Mouse (Mus musculus) gastrocnemius, postnatal 36 days (tissue): Measurements from ENCODE around the gene Hhatl. TPM values are rescaled to one million over a fixed set of nuclear protein-coding genes. Genes with fewer than 3 reads are reported as not detected.

Source experiments
- DNase-seq, 2 experiments: peaks; one replicate each; pipeline ENCODE4 v3.0.0; 2022
- intact Hi-C: fragments of 180-260 bp; cut with DNase I; formaldehyde crosslinking; loops from one replicate; pipeline ENCODE4 v1.15.1; 2025
- total RNA-seq, 2 experiments: library from RNA; stranded (reverse); gene quantifications; 2 replicates each; pipeline ENCODE4 v1.2.3; 2021

Gene Hhatl
- total RNA-seq, 2 experiments from 2014 or later = 157 to 170 TPM

DNA sequence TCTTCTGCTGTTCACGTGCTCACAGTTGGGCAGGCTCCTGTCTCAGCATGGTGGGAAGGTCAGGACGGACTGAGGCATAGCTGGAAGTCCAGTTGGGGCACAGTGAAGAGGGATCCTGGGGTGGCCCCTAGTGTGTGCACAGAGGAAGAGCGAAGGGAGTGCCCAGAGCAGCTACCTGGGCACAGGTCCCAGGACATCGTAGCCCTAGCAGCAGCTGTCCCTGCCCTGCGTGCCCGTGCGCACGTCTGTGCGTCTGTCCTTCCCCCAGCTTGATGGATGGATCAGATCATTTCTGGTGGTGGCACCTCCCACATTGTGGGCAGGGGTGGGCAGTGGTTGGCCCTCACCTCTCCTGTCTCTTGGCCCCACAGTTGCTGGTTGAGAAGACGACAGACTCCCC lies 30.1 kb downstream of the Hhatl start:
- intact Hi-C loops = loop anchor here (5.0 kb wide), 1 partner anchor 40 kb away; no protein-coding TSS in a partner anchor
- peak in 1 of 2 experiments; percentile 34 for DNase-seq

DNA sequence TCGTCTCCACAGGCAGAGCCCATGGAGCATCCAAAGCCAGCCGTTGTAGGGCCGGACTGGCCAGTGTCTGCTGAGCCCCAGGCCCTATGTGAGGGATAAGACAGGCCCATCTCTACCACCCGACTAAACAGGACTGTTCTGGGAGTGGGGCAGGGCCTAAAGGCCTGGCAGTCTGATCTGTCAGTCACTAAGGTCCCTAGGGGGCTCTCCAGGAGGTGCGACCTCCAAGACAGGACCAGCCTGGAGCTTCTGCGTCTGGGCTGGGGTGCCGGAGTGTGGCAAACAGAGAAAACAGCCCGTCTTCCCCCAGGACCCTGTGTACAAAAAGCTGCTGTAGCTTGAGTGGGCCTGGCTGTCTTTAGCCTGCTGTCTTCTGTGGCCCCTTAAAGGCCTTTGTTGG lies 30.5 kb downstream of the Hhatl start:
- intact Hi-C loops = loop anchor here (5.0 kb wide), 1 partner anchor 39 kb away; no protein-coding TSS in a partner anchor
- DNase-seq = peak in 1 of 2 experiments; percentile 17

DNA sequence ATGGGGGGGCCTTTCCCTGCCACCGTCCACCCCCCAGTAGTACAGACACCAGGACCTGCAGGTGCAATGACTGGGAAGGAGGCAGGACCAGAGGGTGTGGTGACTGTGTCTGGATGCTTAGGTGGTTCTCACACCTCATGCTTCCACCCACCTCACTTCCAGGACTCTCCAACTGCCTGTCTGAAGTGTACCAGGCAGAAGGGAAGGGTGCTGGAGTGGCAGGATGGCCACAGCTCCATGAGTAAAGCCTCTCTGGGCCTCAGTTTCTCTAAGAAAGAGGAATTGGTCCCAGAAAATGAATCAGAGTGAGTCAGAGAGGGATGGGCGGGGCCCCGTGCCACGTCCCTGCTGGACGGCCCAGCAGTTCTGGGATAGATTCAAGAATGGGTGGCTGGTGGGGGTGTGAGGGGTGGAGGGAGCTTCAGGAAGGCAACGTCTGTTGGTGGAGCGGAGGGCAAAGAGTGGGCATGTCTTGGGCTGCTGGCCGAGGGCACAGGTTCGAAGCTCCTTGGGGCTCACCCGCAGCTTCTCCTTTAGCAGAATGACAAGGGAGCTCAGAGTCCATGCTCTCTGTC lies 31.1 kb downstream of the Hhatl start:
- peak in 1 of 2 experiments; percentile 41 for DNase-seq
- intact Hi-C loops = loop anchor here (5.0 kb wide), 1 partner anchor 39 kb away; no protein-coding TSS in a partner anchor

DNA sequence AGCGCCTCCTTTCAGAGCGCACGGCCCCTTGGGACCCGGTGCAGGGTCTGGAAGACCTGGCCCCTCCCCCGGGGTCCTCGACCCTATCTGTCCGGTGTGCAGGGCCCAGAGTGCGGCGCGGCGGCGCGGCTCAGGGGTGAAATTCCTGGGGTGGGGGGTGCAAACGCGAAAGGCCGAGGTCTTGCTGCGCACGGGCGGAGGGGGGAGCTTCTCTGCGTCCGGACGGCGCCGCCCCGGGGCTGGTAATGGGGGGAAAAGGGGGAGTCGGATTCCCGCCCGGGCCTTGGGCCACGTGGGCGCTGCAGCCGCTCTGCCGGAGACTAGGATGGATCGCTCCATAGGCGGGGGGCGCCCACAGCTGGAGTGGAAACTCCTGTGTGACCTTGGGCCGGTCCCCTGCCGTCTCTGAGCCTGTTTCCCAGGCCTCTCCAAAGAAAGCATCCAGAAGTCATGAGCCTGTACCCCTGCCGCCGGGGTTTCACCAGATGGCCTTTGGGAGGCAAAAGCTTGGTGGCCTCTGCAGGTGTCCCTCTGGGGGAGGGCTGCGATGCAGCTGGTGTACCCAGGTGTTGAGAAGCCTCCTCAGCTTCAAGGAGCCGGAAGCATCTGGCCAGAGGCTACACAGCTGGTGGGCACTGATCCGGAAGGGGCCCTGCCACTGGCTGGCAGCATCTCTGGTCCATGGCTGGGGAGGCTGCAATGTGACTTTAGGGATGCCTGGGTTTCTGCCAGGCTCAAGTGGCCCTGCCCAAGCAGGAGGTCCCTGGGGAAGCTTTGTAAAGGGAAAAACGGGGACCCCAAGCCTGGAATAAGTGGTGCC lies 31.8 kb downstream of the Hhatl start:
- intact Hi-C loops = loop anchor here (5.0 kb wide), 1 partner anchor 38 kb away; no protein-coding TSS in a partner anchor
- peak; percentile 63 to 70 for DNase-seq

DNA sequence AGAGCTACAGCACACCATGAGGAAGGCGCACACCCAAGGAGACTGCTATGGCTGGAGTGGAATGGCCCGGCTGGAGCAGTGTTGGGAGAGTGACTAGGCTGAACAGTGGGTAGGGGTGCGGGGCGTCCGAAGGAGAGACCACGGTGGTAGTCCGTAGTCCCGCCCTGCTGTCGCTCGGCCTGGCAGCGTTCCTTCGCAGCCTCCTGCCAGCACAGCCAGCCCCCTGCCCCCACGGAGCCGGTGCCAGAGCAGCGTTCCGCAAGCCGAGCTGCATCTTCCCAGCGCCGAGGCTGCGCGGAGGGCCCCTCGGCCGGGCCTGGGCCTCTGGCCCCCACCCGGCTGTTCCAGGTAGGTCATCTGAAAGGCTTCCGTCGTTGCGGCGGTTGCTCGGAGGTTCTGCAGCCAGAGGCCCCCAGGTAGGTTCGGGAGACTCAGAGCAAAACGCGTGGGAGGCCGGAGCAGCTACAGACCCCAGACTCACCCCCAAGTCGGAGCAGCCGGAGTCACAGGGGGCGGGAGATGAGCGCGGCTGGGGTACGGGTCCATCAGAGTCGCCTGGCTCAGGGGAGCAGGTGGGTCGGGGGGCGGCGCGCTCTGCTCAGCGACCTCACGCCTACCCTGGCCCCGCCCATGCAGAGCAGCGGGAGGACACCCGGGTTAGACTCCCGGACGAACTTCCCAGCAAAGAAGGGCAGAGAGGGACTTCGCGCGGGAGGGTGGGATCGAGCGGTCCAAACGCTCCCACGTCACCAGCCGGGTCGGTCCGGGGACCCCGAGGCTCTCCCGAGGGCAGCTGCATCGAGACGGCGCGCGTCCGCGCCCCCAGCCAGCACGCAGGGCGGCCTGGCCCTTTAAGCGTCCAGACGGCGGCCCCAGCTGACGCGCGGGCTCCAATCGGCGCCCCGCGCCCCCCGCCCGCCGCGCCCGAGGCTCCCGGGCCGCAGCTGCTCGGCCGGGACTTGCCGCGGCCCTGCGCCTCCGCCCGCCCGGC lies 32.9 kb downstream of the Hhatl start, which contains the start of gene Zfp651:
TSS of gene Zfp651 (plus strand) at position 240 of the 991 bp plus-strand sequence.
- peak in 1 of 2 experiments; percentile 65 for DNase-seq
- intact Hi-C loops = loop anchor here (5.0 kb wide), 2 partner anchors 37 to 68 kb away; no protein-coding TSS in a partner anchor

DNA sequence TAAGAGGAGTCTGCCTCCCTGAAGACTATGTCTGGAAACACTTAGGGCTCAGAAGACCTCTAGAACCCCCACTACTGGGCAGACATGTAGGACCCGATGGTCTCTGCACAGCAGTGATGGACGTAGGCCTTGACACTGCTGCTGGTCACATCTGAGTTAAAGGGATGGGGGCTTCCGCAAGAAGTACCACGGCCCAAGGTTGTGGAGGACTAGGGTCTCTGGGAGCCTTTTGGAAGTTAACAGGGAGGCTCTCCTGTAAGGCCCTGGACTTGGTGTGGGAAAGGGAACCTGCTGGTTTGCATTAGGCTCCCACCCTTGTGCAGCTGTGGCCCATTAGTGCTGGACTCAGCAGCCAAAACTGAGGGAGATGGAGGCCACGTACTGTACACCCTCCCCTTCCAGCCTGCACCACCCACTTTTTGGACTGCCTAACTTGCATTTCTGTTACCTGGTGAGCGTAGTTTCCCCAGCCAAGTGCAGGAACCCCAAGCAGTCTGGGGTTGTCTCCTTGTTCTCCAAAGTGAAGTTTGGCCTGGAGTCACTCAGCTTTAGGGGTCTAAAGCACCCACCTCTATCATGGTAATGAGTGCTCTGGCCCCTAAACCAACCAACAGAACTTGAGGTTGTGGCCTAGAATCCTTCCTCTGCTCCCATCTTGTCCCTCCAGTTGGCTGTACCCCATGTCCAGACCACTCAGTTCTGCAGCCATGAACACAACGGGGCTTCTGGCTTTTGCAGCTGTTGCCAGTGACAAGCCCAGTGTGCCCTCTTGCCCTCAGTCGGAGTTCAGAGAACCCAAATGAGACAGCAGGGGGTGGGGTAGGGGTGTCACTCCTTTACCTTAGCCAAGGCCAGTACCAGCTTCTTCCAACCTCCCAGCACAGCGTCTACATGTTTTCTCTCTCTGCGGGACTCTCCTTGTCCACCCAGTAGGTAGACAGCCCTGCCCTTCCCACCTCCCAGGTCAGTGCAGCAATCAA lies 34.2 kb downstream of the Hhatl start:
- intact Hi-C loops = loop anchor here (5.0 kb wide), 1 partner anchor 69 kb away; no protein-coding TSS in a partner anchor

DNA sequence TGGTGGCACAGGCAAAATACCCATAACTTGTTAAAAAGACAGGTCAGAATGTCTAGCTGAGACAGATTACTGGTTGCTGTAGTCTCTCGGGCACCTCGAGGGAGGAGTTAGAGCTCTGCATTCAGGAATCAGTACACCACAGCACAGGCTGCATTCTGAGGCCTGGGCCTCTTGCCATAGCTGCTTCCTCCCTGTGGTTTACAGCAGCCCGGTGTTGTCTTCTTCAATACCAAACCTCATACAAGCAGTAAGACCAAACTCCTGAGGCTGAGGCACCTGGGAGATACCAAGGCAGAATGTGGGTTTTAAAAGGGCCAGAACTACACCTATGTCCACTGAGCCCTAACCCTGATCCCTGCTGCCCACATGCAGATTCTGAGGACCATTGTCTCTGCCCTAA lies 34.9 kb downstream of the Hhatl start:
- intact Hi-C loops = loop anchor here (5.0 kb wide), 1 partner anchor 70 kb away; no protein-coding TSS in a partner anchor
- DNase-seq = peak in 1 of 2 experiments; percentile 30

More for the DNA sequence above, 34.2 kb downstream of the Hhatl start:
- DNase-seq = peak; percentile 49 to 52

DNA sequence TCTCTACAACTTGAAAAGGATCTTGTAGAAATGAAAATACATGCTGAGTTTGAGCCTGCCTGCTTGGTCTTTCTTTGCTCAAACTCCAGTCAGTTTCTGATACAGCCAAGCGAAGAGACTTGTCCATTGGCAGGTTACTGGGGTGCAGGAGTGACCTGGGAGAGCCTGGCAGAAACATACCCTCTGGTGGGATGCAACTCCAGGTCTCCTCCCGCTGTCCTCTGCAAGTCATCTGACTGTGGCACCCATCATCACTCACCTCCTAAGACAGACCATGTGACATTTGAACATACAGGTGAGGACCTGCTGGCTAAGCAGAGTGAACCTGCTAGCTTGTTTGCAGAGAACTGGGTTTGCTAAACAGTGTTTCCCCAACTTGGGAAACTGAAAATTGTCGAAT lies 35.5 kb downstream of the Hhatl start:
- intact Hi-C loops = loop anchor here (5.0 kb wide), 1 partner anchor 71 kb away; no protein-coding TSS in a partner anchor
- DNase-seq = no peak

DNA sequence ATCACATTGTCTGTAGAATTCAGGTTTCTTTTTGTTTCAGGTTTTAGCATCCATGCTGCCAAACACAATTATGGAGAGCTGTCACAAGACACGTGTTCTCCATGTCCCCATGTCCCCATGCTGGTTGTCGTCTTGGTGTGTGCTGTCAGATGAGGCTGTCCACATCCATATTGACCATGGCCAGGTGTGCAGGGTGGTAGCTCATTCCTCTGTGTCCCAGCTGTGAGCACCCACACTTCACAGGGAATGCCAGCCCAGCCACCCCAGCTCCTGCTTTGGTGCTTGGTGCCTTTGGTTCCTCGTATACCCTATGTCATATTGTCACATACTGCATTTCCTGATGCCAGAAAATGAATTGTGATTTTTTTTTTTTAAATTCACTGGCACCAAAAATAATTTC lies 37.7 kb downstream of the Hhatl start:
- intact Hi-C loops = loop anchor here (5.0 kb wide), 1 partner anchor 73 kb away; no protein-coding TSS in a partner anchor
- DNase-seq = no peak

DNA sequence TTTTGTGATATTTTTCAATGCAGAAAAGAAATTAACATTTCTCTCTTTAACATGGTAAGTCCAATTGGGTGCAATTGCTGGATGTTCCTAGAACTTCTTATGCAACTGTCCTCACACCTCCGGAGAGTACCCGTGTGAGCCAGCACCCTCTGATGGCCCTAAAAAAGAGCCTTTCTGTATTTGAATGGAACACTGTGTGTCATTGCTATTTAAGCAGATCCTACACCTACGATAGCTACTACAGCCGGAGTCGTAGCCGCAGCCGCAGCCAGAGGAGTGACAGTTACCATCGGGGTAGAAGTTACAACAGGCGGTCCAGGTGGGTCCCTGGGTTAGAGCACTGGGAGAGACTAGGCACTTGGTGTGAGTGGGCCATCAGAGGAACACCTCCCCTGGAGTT lies 39.5 kb downstream of the Hhatl start:
- no peak for DNase-seq
- intact Hi-C loops = no loop called here

DNA sequence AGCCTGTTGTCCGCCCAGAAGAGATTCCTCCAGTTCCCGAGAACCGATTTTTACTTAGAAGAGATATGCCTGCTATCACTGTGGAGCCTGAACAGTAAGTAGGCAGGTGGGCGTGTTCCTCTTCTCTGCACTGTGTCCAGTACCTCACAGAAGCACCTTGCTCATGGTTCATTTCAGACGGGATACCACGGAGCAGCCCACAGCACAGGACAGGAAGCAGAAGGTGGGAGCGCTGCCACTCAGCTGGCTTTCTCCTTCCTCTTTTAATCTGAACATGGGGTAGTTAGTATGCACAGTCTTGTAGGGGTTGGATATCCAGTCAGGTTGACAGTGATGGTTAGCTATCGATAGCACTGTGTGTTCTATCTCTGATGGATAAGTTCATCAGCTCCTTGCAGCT lies 48.3 kb downstream of the Hhatl start:
- no peak for DNase-seq
- intact Hi-C loops = no loop called here

DNA sequence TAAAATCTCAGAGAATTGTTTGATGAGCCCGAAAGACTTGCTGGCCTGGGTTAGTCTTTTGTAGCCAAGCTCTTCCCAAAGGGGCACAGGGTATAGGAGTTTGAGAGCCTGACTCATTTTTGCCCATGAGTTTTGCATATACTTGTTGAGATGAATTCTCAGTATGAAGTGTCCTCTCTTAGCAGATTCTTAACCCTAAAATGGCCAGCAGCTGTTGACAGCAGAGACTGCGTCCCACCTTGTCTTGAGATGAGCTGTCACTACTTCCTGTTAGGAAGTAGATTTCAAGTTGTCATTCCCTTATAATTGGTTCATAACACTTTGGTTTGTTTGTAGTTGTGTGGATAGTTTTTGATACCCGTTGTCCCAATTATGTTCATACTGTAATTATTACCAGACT lies 51.1 kb downstream of the Hhatl start:
- intact Hi-C loops = no loop called here
- DNase-seq = no peak

DNA sequence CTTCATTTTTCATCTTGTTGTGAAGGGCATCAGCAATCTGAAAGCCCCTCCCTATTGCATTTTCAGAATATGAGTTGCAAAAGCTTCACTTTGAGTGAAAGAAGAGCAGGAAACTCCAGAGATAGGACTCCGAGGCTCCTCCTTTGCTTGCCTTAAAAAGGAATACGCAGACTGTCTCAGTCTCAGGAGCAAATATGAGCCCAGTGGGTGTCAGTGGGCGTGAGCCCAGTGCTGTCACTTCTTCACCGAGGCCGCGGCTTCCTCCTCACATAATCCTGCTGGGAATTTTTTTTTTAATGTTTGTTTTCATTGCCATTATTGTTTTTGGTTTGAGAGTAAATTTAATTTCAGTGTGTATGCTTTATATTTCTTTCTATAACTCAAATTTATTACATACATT lies 51.8 kb downstream of the Hhatl start:
- intact Hi-C loops = no loop called here
- DNase-seq = no peak

Other genes starting within 250 kb of the Hhatl start
- not detected for gene Lyzl4, start 150.4 kb downstream of the Hhatl start, total RNA-seq
- 1 to 10 TPM; 1.8 to 4.5 TPM for gene Vipr1, start 149.8 kb downstream of the Hhatl start, total RNA-seq
- gene Sec22c, start 87.0 kb downstream of the Hhatl start, total RNA-seq = 1 to 10 TPM; 4.7 to 4.9 TPM
- 100 to 1,000 TPM in 1 of 2 experiments, 10 to 100 TPM in 1; 95.2 to 104 TPM for gene Ss18l2, start 82.2 kb downstream of the Hhatl start, total RNA-seq
- gene Nktr, start 73.3 kb downstream of the Hhatl start, total RNA-seq = 10 to 100 TPM; 27.4 to 31.6 TPM
- gene Zfp651, start 33.2 kb downstream of the Hhatl start, total RNA-seq = 100 to 1,000 TPM in 1 of 2 experiments, 10 to 100 TPM in 1; 98.5 to 111 TPM
- gene Klhl40, start 14.9 kb downstream of the Hhatl start, total RNA-seq = 100 to 1,000 TPM; 113 to 117 TPM
- gene Ccdc13, start 47.0 kb upstream of the Hhatl start, total RNA-seq = under 1 TPM in 1 of 2 experiments, not detected in 1; 0.17 TPM
- 10 to 100 TPM; 96.5 to 97.5 TPM for gene Higd1a, start 65.9 kb upstream of the Hhatl start, total RNA-seq
- under 1 TPM; 0.71 to 0.89 TPM for gene Ackr2, start 105.8 kb upstream of the Hhatl start, total RNA-seq
- gene Cyp8b1, start 123.8 kb upstream of the Hhatl start, total RNA-seq = not detected
- 1 to 10 TPM; 1.3 to 1.4 TPM for gene Fam198a, start 158.5 kb upstream of the Hhatl start, total RNA-seq
- 10 to 100 TPM; 10.4 to 11.8 TPM for gene Pomgnt2, start 204.6 kb upstream of the Hhatl start, total RNA-seq